Mouse (Mus musculus) heart, embryonic 16.5 days (tissue): ENCODE measurements around the gene Zfand3. TPM values are rescaled to one million over a fixed set of nuclear protein-coding genes. Genes with fewer than 3 reads are reported as not detected.

Experiments
- ATAC-seq: fragments of 200-750 bp; cut with Nextera tagmentation; replicated peaks from 2 replicates; pipeline ENCODE4 v1.8.0; 2017; ENCODE audit warnings: moderate number of reproducible peaks; ENCODE audit not compliant: insufficient read depth, low FRiP score; ENCODE audit errors: extremely low read depth
- H3K27ac ChIP-seq: fragments of 300-500 bp; sonication (generic); 2 replicates; pipeline ENCODE4 v1.5.1; 2014; ENCODE audit warnings: mild to moderate bottlenecking, low read length, control low read depth, moderate library complexity
- H3K27me3 ChIP-seq: fragments of 300-500 bp; sonication (generic); 2 replicates; pipeline ENCODE4 v1.6.1; 2014; ENCODE audit warnings: low read length, mixed read lengths; ENCODE audit not compliant: control insufficient read depth, insufficient read depth
- H3K36me3 ChIP-seq: fragments of 300-500 bp; sonication (generic); 2 replicates; pipeline ENCODE4 v1.6.1; 2014; ENCODE audit not compliant: control insufficient read depth, insufficient read depth
- H3K4me1 ChIP-seq: fragments of 300-500 bp; sonication (generic); 2 replicates; pipeline ENCODE4 v1.6.1; 2014; ENCODE audit warnings: low read length, mixed read lengths; ENCODE audit not compliant: control insufficient read depth, insufficient read depth
- H3K4me2 ChIP-seq: fragments of 300-500 bp; sonication (generic); 2 replicates; pipeline ENCODE4 v1.6.1; 2014; ENCODE audit warnings: low read depth, mild to moderate bottlenecking, control low read depth, low read length
- H3K4me3 ChIP-seq: fragments of 300-500 bp; sonication (generic); 2 replicates; pipeline ENCODE4 v1.5.1; 2014; ENCODE audit warnings: mild to moderate bottlenecking, control low read depth, low read length
- H3K9ac ChIP-seq: fragments of 300-500 bp; sonication (generic); 2 replicates; pipeline ENCODE4 v1.6.1; 2014; ENCODE audit warnings: low read length, control low read depth
- H3K9me3 ChIP-seq: fragments of 300-500 bp; sonication (generic); replicated peaks from 2 replicates; pipeline ENCODE4 v1.6.1; 2016; ENCODE audit warnings: low read length; ENCODE audit not compliant: control insufficient read depth
- WGBS: fragments of 180-500 bp; shearing (Covaris S2); extraction: QIAGEN DNeasy Blood & Tissue Kit; methylation state at CpG from one replicate; pipeline ENCODE4 v1.1.7; 2014; 5-methylcytosine and 5-hydroxymethylcytosine counted together
- polyA plus RNA-seq: library from polyadenylated mRNA; unstranded; fragments of >200 nt; fragmentation: Nextera tagmentation; extraction: Ambion mirVana; gene quantifications from 2 replicates; pipeline ENCODE4 v1.2.1, GENCODE M21; 2015

Gene Zfand3
- polyA plus RNA-seq, 1 experiment from 2014 or later: 55.8 TPM

- 77% methylated on average over 17 of the region's 17 CpGs for WGBS
- Histone ChIP-seq H3K4me1 (peaks cover 46% of the 10 kb centered on the region), H3K27me3 (no peaks in the 10 kb centered on the region), H3K36me3 (no peaks in the 10 kb centered on the region), H3K9ac (no peak overlapping the region), H3K4me2 (no peak overlapping the region), H3K9me3 (no peaks in the 10 kb centered on the region), H3K27ac (no peak overlapping the region), H3K4me3 (no peak overlapping the region)
- no peak for ATAC-seq
Measured at GRCm38 (mm10) chr17:30241720-30242322, 237.3 kb downstream of the Zfand3 start.

- Histone ChIP-seq H3K4me3 (no peak overlapping the region), H3K4me1 (peaks cover 50% of the 10 kb centered on the region), H3K27ac (no peak overlapping the region), H3K36me3 (no peaks in the 10 kb centered on the region), H3K9me3 (no peaks in the 10 kb centered on the region), H3K27me3 (no peaks in the 10 kb centered on the region), H3K4me2 (no peak overlapping the region), H3K9ac (no peak overlapping the region)
- 87% methylated on average over 4 of the region's 4 CpGs for WGBS
- no peak for ATAC-seq
Measured at GRCm38 (mm10) chr17:30242647-30243046, 238.1 kb downstream of the Zfand3 start.

GRCm38 (mm10) chr17:30243540-30243939 lies 239.0 kb downstream of the Zfand3 start:
- Histone ChIP-seq H3K9ac (no peak overlapping the region), H3K4me2 (no peak overlapping the region), H3K4me1 (peaks cover 50% of the 10 kb centered on the region), H3K27ac (peak overlapping the region; percentile 80), H3K4me3 (no peak overlapping the region), H3K27me3 (no peaks in the 10 kb centered on the region), H3K9me3 (no peaks in the 10 kb centered on the region), H3K36me3 (no peaks in the 10 kb centered on the region)
- 41% methylated on average over 7 of the region's 7 CpGs for WGBS
- ATAC-seq: peak; percentile 53

- H3K9ac ChIP-seq: peak overlapping the region; percentile 49
- no peak overlapping the region for H3K4me3 ChIP-seq
- H3K36me3 ChIP-seq: no peaks in the 10 kb centered on the region
- peaks cover 44% of the 10 kb centered on the region for H3K4me1 ChIP-seq
- WGBS: 39% methylated on average over 14 of the region's 14 CpGs
- peak; percentile 70 for ATAC-seq
- no peaks in the 10 kb centered on the region for H3K27me3 ChIP-seq
- peak overlapping the region; percentile 16 for H3K4me2 ChIP-seq
- no peaks in the 10 kb centered on the region for H3K9me3 ChIP-seq
- H3K27ac ChIP-seq: peak overlapping the region; percentile 80
Measured at GRCm38 (mm10) chr17:30244651-30245307, 240.2 kb downstream of the Zfand3 start.

GRCm38 (mm10) chr17:30245308-30245706 lies 240.8 kb downstream of the Zfand3 start:
- Histone ChIP-seq H3K4me1 (peaks cover 40% of the 10 kb centered on the region), H3K9ac (peak overlapping the region; percentile 49; the same call in 1 of the 2 replicates), H3K4me3 (no peak overlapping the region), H3K4me2 (no peak overlapping the region), H3K36me3 (no peaks in the 10 kb centered on the region), H3K27ac (peak overlapping the region; percentile 80), H3K9me3 (no peaks in the 10 kb centered on the region), H3K27me3 (no peaks in the 10 kb centered on the region)
- WGBS: 61% methylated on average over 10 of the region's 10 CpGs
- ATAC-seq: peak; percentile 45; the same call in 1 of the 2 replicates

- no peak overlapping the region for H3K4me2 ChIP-seq
- peaks cover 36% of the 10 kb centered on the region for H3K4me1 ChIP-seq
- H3K36me3 ChIP-seq: no peaks in the 10 kb centered on the region
- H3K9me3 ChIP-seq: no peaks in the 10 kb centered on the region
- no peaks in the 10 kb centered on the region for H3K27me3 ChIP-seq
- 89% methylated on average over 5 of the region's 5 CpGs for WGBS
- no peak overlapping the region for H3K4me3 ChIP-seq
- ATAC-seq: no peak
- H3K9ac ChIP-seq: no peak overlapping the region
- no peak overlapping the region for H3K27ac ChIP-seq
Measured at GRCm38 (mm10) chr17:30253028-30253427, 248.5 kb downstream of the Zfand3 start.

- Histone ChIP-seq H3K27me3 (no peaks in the 10 kb centered on the region), H3K27ac (no peak overlapping the region), H3K4me1 (peaks cover 41% of the 10 kb centered on the region), H3K9ac (no peak overlapping the region), H3K4me2 (no peak overlapping the region), H3K36me3 (no peaks in the 10 kb centered on the region), H3K9me3 (no peaks in the 10 kb centered on the region), H3K4me3 (no peak overlapping the region)
- WGBS: 58% methylated on average over 7 of the region's 7 CpGs
- ATAC-seq: no peak
Measured at GRCm38 (mm10) chr17:30253924-30254323, 249.4 kb downstream of the Zfand3 start.

GRCm38 (mm10) chr17:30255928-30256560 lies 251.5 kb downstream of the Zfand3 start:
- Histone ChIP-seq H3K9ac (no peak overlapping the region), H3K36me3 (no peaks in the 10 kb centered on the region), H3K9me3 (no peaks in the 10 kb centered on the region), H3K4me2 (no peak overlapping the region), H3K4me1 (peaks cover 48% of the 10 kb centered on the region), H3K4me3 (no peak overlapping the region), H3K27me3 (no peaks in the 10 kb centered on the region), H3K27ac (0 out of 2 replicates have a peak overlapping the region, but pooled peaks have one; percentile 25)
- no peak for ATAC-seq
- 66% methylated on average over 8 of the region's 8 CpGs for WGBS

- Histone ChIP-seq H3K27me3 (no peaks in the 10 kb centered on the region), H3K27ac (peak overlapping the region; percentile 44; the same call in 1 of the 2 replicates), H3K4me1 (peaks cover 50% of the 10 kb centered on the region), H3K9ac (no peak overlapping the region), H3K4me3 (no peak overlapping the region), H3K36me3 (no peaks in the 10 kb centered on the region), H3K9me3 (no peaks in the 10 kb centered on the region), H3K4me2 (no peak overlapping the region)
- ATAC-seq: peak; percentile 54; the same call in 1 of the 2 replicates
- 54% methylated on average over 4 of the region's 4 CpGs for WGBS
Measured at GRCm38 (mm10) chr17:30258480-30258879, 253.9 kb downstream of the Zfand3 start.
